Mouse (Mus musculus): ENCODE data around the gene Ddx24.

GRCm38 (mm10) chr12:103433986-103434731 is 8.5 kb upstream of the Ddx24 start, which contains the start of gene Ifi27:
- no peak for TF ChIP-seq CTCF (IDR thresholded peaks at IDR 0.05; ENCODE audit: borderline replicate concordance, insufficient read depth, low read depth, low read length)
- no peak for TF ChIP-seq POLR2A (IDR thresholded peaks at IDR 0.05; ENCODE audit: borderline replicate concordance, insufficient read depth, low read length)
